Mouse (Mus musculus) stomach, embryonic 14.5 days (tissue): Measurements from ENCODE around the gene Siglecg. TPM values are rescaled to one million over a fixed set of nuclear protein-coding genes. Genes with fewer than 3 reads are reported as not detected.
"Not testable (repeated sequence)": the region's sequence is repeated elsewhere in the genome, so short reads cannot be mapped to it uniquely, and the experiment has no call there.

ENCODE experiments used
- ATAC-seq: fragments of 200-750 bp; cut with Nextera tagmentation; 2 replicates; pipeline ENCODE4 v1.8.0; 2017; ENCODE audit warnings: low read depth, moderate TSS enrichment; ENCODE audit not compliant: insufficient number of reproducible peaks, insufficient read depth, low FRiP score
- H3K27ac ChIP-seq: fragments of 300-500 bp; sonication (generic); 2 replicates; pipeline ENCODE4 v1.5.1; 2014; ENCODE audit warnings: mild to moderate bottlenecking, low read length, moderate library complexity, mixed read lengths
- H3K27me3 ChIP-seq: fragments of 300-500 bp; sonication (generic); 2 replicates; pipeline ENCODE4 v1.6.1; 2014; ENCODE audit warnings: low read length, control low read depth, mixed read lengths; ENCODE audit not compliant: control insufficient read depth, insufficient read depth
- H3K36me3 ChIP-seq: fragments of 300-500 bp; sonication (generic); 2 replicates; pipeline ENCODE4 v1.6.1; 2014; ENCODE audit warnings: mild to moderate bottlenecking, control low read depth, low read length, moderate library complexity, mixed read lengths; ENCODE audit not compliant: control insufficient read depth, insufficient read depth
- H3K4me1 ChIP-seq: fragments of 300-500 bp; sonication (generic); 2 replicates; pipeline ENCODE4 v1.6.1; 2014; ENCODE audit warnings: low read length, control low read depth, mixed read lengths; ENCODE audit not compliant: control insufficient read depth, insufficient read depth
- H3K4me2 ChIP-seq: fragments of 300-500 bp; sonication (generic); replicated peaks from 2 replicates; pipeline ENCODE4 v1.6.1; 2014; ENCODE audit warnings: low read depth, low read length, control low read depth
- H3K4me3 ChIP-seq: fragments of 300-500 bp; sonication (generic); 2 replicates; pipeline ENCODE4 v1.5.1; 2014; ENCODE audit warnings: low read depth, low read length, control low read depth
- H3K9ac ChIP-seq: fragments of 300-500 bp; sonication (generic); replicated peaks from 2 replicates; pipeline ENCODE4 v1.6.1; 2014; ENCODE audit warnings: low read depth, mild to moderate bottlenecking, control low read depth, low read length, moderate library complexity, mixed read lengths
- H3K9me3 ChIP-seq: fragments of 300-500 bp; sonication (generic); 2 replicates; pipeline ENCODE4 v1.6.1; 2016; ENCODE audit warnings: low read depth, low read length, control low read depth; ENCODE audit not compliant: control insufficient read depth
- WGBS: fragments of 180-500 bp; shearing (Covaris S2); extraction: QIAGEN DNeasy Blood & Tissue Kit; methylation state at CpG from one replicate; pipeline ENCODE4 v1.1.7; 2014; 5-methylcytosine and 5-hydroxymethylcytosine counted together
- polyA plus RNA-seq: library from polyadenylated mRNA; unstranded; fragments of >200 nt; fragmentation: Nextera tagmentation; extraction: Ambion mirVana; gene quantifications from 2 replicates; pipeline ENCODE4 v1.2.1, GENCODE M21; 2014

The Siglecg gene
- polyA plus RNA-seq, 1 experiment from 2014 or later: 0.19 TPM

DNA sequence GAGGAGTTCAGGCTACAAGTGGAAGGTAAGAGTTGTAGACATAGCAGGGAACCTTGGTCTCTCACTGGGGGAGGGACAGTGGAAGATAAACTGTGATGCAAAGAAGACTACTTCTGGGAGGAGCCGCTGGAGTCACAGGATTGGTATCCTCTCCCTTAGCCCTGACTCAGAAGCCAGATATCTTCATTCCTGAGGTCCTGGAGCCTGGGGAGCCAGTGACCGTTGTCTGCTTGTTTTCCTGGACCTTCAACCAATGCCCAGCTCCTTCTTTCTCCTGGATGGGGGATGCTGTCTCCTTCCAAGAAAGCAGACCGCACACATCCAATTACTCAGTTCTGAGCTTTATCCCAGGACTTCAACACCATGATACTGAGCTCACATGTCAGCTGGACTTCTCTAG, 1.1 kb downstream of the Siglecg start:
- Histone ChIP-seq H3K27me3 (no peaks in the 10 kb centered on the region), H3K27ac (no peak overlapping the region), H3K9me3 (no peaks in the 10 kb centered on the region), H3K4me1 (no peaks in the 10 kb centered on the region), H3K4me2 (no peak overlapping the region), H3K4me3 (no peak overlapping the region), H3K9ac (no peak overlapping the region), H3K36me3 (no peaks in the 10 kb centered on the region)
- ATAC-seq: no peak
- WGBS: 83% methylated on average over 3 of the region's 3 CpGs

- ATAC-seq: 0 out of 2 replicates have a peak, but pooled peaks have one; percentile 23
- not testable (repeated sequence) for H3K27ac ChIP-seq, H3K4me1 ChIP-seq, H3K4me2 ChIP-seq, H3K9ac ChIP-seq, H3K36me3 ChIP-seq, H3K4me3 ChIP-seq, H3K9me3 ChIP-seq, H3K27me3 ChIP-seq
- WGBS: 31% methylated on average over 4 of the region's 4 CpGs
Observed at GRCm38 (mm10) chr7:43411724-43412123, 3.7 kb downstream of the Siglecg start.

DNA sequence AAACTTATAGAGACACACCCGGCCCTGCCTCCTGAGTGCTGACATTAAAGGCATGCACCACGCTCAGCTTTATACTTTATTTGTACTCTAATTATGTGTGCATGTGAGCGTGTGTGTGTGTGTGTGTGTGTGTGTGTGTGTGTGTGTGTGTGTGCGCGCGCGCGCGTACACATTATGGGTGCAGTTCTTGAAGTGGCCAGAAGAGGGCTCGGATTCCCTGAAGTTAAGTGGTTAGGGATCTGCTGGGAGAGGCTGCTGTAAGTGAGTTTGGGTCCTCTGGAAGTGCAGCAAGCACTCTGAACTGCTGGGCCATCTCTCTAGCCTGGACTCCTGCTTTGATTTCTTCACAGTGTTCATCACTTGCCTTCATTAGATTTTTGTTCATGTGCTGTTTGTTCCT, 9.3 kb downstream of the Siglecg start:
- Histone ChIP-seq H3K36me3 (no peaks in the 10 kb centered on the region), H3K9ac (no peak overlapping the region), H3K4me1 (no peaks in the 10 kb centered on the region), H3K27me3 (no peaks in the 10 kb centered on the region), H3K4me2 (no peak overlapping the region), H3K9me3 (no peaks in the 10 kb centered on the region), H3K27ac (no peak overlapping the region), H3K4me3 (no peak overlapping the region)
- no peak for ATAC-seq
- 83% methylated on average over 10 of the region's 10 CpGs for WGBS

GRCm38 (mm10) chr7:43422995-43423617, 15.1 kb downstream of the Siglecg start:
- H3K4me2 ChIP-seq: no peak overlapping the region; the same call in 1 of the 2 replicates
- 8% methylated on average over 11 of the region's 11 CpGs for WGBS
- no peak overlapping the region for H3K27ac ChIP-seq
- no peaks in the 10 kb centered on the region for H3K27me3 ChIP-seq
- H3K4me1 ChIP-seq: no peaks in the 10 kb centered on the region
- no peaks in the 10 kb centered on the region for H3K36me3 ChIP-seq
- H3K9ac ChIP-seq: no peak overlapping the region
- H3K9me3 ChIP-seq: no peaks in the 10 kb centered on the region
- peak; percentile 78; the same call in 1 of the 2 replicates for ATAC-seq
- H3K4me3 ChIP-seq: no peak overlapping the region

- no peak for ATAC-seq
- no peak overlapping the region for H3K4me3 ChIP-seq
- no peaks in the 10 kb centered on the region for H3K4me1 ChIP-seq
- H3K27ac ChIP-seq: no peak overlapping the region
- H3K36me3 ChIP-seq: no peaks in the 10 kb centered on the region
- WGBS: 69% methylated on average over 3 of the region's 3 CpGs
- H3K9me3 ChIP-seq: no peaks in the 10 kb centered on the region
- no peak overlapping the region for H3K9ac ChIP-seq
- no peak overlapping the region for H3K4me2 ChIP-seq
- no peaks in the 10 kb centered on the region for H3K27me3 ChIP-seq
Observed at GRCm38 (mm10) chr7:43423991-43424625, 16.1 kb downstream of the Siglecg start.

GRCm38 (mm10) chr7:43427406-43427805, 19.4 kb downstream of the Siglecg start, which contains the start of gene Lim2:
TSS of gene Lim2 (plus strand) at chr7:43427670.
- H3K9me3 ChIP-seq: no peaks in the 10 kb centered on the region
- H3K4me3 ChIP-seq: no peak within 1 kb of the TSS
- H3K36me3 ChIP-seq: no peaks in the 10 kb centered on the region
- H3K27ac ChIP-seq: no peak within 1 kb of the TSS
- no peak within 1 kb of the TSS for H3K4me2 ChIP-seq
- no peaks in the 10 kb centered on the region for H3K4me1 ChIP-seq
- H3K27me3 ChIP-seq: no peaks in the 10 kb centered on the region
- ATAC-seq: no peak
- H3K9ac ChIP-seq: no peak within 1 kb of the TSS
- WGBS: 81% methylated on average over 8 of the region's 8 CpGs

DNA sequence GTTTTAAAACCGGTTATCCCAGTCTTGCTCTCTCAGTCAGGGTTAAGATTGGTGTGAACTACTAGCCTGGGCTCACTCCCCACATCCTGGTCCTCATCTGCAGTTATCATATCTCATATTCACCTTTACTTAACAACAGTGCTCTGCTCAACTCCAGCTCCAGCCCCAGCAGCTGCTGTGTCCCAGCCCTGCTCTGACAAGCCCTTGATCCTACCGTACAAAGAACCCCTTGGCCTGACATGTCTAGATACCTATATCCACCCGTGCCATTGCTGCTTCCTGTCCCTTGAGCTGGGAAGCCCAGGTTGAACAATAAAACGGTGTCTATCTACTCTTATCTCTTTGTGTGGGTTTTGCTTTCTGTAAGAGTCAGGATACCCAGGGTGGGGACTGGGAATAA, 21.5 kb downstream of the Siglecg start:
- 46% methylated on average over 4 of the region's 4 CpGs for WGBS
- H3K9ac ChIP-seq: no peak overlapping the region

GRCm38 (mm10) chr7:43432891-43433290, 24.9 kb downstream of the Siglecg start:
- Histone ChIP-seq H3K4me3 (no peak overlapping the region), H3K4me2 (no peak overlapping the region), H3K9ac (no peak overlapping the region), H3K27me3 (no peaks in the 10 kb centered on the region), H3K36me3 (no peaks in the 10 kb centered on the region), H3K27ac (no peak overlapping the region), H3K4me1 (no peaks in the 10 kb centered on the region), H3K9me3 (no peaks in the 10 kb centered on the region)
- 63% methylated on average over 4 of the region's 4 CpGs for WGBS
- no peak for ATAC-seq

More for the DNA sequence above, 21.5 kb downstream of the Siglecg start:
- ATAC-seq: no peak
- no peak overlapping the region for H3K4me2 ChIP-seq
- H3K9me3 ChIP-seq: no peaks in the 10 kb centered on the region
- no peak overlapping the region for H3K27ac ChIP-seq
- no peaks in the 10 kb centered on the region for H3K4me1 ChIP-seq
- no peaks in the 10 kb centered on the region for H3K27me3 ChIP-seq
- no peaks in the 10 kb centered on the region for H3K36me3 ChIP-seq
- no peak overlapping the region for H3K4me3 ChIP-seq
